Mouse (Mus musculus): Measurements from ENCODE around the gene Brsk2.
"Not testable (repeated sequence)": the region's sequence is repeated elsewhere in the genome, so short reads cannot be mapped to it uniquely, and the experiment has no call there.

Brsk2 gene

DNA sequence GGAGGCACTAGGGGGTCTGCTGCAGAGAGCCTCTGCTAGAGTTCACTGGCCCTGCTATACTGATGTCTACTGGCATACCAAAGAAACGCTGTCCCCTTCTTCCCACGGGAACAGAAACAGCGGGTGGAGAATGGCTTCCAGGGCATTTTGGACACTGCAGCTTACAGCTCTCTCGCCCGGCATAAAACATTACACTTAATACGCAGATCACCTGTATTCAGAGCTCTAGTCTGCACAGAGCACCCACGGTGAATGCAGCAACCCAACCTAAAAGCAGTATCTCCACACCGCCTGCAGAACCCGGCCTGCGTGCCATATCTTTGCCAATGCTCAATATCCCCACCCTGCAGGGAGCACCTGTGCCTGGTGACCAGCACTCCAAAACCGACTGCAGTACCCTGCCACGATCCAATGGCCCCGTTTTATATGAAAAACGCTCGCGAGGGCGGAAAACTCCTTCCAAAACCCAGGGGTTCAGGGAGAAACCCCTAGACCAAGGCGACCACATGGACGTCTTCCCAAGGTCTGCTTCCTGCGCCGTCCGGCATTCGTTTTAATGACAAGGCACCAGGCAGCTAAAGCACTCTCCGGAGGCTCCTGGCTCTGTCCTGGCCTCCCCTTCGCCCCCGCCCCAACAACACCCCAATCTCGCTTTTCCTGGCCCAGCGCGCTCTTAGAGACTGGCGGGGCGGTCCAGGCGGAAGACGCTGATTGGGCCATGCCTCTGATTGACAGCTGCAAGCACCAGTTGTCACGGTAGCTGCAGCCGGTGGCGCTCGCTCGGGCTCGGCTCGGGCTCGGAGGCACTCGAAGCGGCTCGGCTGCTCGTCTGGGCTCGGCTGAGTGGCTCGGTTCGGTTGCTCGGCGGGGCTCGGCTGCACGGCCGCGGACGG lies at the start of gene Brsk2:
Brsk2 (plus strand) TSS at position 846 of the 893 bp plus-strand sequence.
- DNase-seq (ENCODE audit: low read depth, low spot score) = peak; percentile 99

DNA sequence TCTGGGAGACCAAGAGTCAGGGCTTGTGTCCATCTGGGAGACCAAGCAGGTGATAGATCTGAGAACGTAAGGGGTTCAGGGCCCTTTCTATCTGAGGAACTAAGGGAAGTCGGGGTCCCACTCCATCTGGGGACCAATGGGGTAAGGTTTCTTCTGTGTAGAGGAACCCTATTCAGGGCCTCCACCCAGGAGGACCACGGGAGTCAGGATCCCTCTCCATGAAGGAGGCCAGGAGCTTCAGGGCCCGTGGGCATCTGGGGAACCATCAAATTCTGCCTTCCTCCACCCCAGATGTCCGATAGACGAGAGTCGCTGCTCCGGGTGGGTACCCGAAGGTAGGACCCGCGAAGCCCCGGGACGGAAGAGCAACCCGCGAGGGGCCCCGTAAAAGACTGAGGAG lies 47.7 kb upstream of the Brsk2 start:
- no peak for DNase-seq (ENCODE audit: low read depth, low spot score)

GRCm38 (mm10) chr7:141902269-141902729 lies 47.3 kb upstream of the Brsk2 start:
- peak; percentile 99 for DNase-seq (ENCODE audit: low read depth, low spot score)

GRCm38 (mm10) chr7:141902791-141903190 lies 46.8 kb upstream of the Brsk2 start:
- peak; percentile 83 for DNase-seq (ENCODE audit: low read depth, low spot score)

GRCm38 (mm10) chr7:141908591-141908990 lies 41.0 kb upstream of the Brsk2 start:
- DNase-seq (ENCODE audit: low read depth, low spot score) = peak; percentile 68

- DNase-seq (ENCODE audit: low read depth, low spot score) = no peak
These were observed 38.2 kb upstream of the Brsk2 start for GRCm38 (mm10) chr7:141911305-141911704.

DNA sequence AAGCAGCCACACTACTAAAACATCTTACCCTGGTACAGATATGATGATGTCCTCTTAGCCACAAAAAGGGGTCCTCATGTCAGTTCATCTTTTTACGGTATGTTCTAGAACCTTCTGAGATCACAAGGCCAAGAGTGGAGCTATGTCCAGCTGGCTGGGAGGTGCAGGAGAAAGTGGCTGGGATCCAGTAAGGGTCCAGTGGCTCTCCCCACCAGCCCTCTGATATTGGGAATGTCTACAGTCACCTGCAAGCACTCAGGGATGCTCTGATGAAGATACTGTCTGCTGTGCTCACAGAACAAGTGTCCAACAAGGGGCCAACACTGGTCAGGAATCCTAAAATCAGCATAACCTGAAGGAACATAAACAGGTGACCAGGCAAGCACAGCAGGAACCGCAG lies 31.1 kb upstream of the Brsk2 start, which contains the start of gene Tollip:
Tollip (minus strand) TSS at position 101 of the 400 bp plus-strand sequence.
- DNase-seq (ENCODE audit: low read depth, low spot score) = no peak

GRCm38 (mm10) chr7:141924121-141924520 lies 25.4 kb upstream of the Brsk2 start:
- DNase-seq (ENCODE audit: low read depth, low spot score) = not testable (repeated sequence)

DNA sequence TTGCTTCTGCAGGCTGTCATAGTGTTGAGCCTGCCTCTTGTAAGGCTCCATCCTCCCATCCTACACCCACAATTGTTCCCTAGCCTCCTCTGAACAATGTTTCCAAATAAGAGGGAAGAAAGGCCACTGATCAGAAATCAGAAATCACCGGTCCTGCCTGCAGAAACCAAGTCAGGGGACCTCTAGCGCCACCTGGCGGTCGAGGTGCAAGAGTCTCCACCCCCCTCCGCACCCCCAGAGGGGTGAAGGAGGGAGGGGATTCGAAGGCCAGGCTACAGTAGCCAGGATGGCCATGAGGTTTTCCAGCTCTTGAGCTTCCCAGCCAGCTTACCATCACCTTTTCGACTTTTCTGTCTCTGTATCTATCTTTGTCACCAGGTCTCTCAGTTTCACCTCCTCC lies 24.6 kb upstream of the Brsk2 start:
- DNase-seq (ENCODE audit: low read depth, low spot score) = peak; percentile 86

GRCm38 (mm10) chr7:141928642-141929041 lies 20.9 kb upstream of the Brsk2 start:
- peak; percentile 88 for DNase-seq (ENCODE audit: low read depth, low spot score)

DNA sequence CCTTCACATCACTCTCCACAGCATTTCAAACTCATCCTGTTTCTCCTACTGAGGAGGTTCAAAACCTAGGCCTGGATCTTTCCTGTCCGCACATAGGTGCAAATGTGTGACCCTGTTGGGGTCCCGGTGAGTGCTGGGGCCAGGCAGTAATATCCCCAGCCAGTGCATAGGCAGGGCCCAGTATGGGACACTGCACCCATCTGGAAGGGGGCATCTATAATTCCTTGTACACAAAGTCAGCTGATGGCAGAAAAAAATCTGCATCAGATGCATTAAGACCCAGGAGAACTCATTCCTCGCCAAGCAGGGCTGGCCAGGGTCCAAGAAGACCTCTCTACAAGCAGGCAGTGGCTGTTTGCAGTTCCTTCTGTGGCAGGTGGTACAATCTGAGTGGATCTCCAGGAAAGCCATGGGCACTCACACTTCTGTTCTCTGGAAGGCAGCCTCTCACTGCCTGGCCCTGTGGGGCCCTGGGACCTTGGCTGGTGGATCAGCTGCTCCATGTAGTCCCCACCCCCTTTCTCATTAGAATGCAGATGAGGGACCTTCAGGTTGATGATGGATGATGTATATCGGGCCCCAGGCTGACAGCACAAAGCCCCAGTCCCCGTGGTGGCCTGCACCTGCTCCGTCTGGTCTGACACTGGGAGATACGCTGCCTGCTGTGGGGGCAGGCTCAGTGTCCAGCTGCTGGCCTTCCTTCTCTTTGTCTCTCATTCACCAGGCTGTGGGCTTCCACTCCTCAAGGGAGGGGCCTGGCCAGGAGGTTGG lies 15.2 kb upstream of the Brsk2 start:
- no peak for DNase-seq (ENCODE audit: low read depth, low spot score)

GRCm38 (mm10) chr7:141934951-141935350 lies 14.6 kb upstream of the Brsk2 start:
- DNase-seq (ENCODE audit: low read depth, low spot score) = peak; percentile 43

GRCm38 (mm10) chr7:141943444-141943843 lies 6.1 kb upstream of the Brsk2 start:
- no peak for DNase-seq (ENCODE audit: low read depth, low spot score)

DNA sequence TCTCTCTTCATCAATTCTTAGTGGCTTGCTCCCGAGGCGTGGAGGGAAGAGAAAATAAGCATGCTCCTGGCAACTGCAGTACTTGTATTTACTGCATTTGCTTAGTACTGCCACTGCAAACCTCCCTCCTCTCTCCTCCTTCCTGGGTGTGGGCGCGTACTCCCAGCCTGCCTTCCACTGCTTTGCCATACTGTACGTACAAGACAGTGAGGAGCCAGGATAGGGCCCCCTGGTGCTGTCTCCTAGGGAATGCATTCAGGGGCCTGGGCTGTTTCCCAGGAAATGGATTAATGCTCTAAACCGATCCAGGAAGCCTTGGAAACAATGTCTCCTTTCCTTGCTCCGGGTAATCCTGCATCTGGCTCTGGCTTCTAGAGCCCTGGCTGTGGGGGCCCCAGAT lies 3.6 kb upstream of the Brsk2 start:
- DNase-seq (ENCODE audit: low read depth, low spot score) = peak; percentile 88

DNA sequence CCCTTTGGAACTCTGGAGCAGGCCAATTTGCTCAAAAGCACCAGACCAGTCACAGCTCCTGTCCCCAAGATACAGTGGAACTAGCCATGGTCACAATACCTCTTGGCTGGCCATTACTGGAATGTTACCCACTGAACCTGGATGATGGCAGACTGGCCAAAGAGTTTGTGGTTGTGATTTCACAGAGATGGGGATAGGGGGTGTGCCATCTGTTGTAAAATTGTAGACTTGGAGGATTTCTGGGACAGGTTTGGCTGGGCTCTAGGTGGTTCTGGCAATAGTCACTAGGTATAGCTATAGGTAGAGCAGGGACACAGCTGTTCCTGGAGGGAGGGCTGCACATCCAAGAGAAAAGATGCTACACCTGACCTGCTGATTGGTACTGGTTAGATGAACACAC lies 2.0 kb upstream of the Brsk2 start:
- DNase-seq (ENCODE audit: low read depth, low spot score) = no peak

GRCm38 (mm10) chr7:141948045-141948444 lies 1.5 kb upstream of the Brsk2 start:
- peak; percentile 42 for DNase-seq (ENCODE audit: low read depth, low spot score)

DNA sequence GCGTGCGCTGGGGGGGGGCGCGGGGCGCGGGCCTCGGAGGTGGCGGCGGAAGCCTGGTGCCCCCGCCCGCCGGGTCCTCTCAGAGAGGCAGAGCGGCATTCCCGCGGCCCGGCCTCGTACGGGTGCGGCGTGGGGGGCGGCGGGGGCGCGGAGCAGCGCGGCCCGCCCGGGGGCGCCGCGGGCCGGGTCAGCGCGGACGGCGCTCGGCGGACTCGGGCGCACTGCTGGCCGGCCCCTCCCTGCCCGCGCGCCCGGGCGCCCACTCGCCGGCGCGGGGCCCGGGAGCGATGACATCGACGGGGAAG lies 200 bp downstream of the Brsk2 start:
- no peak for DNase-seq (ENCODE audit: low read depth, low spot score)

DNA sequence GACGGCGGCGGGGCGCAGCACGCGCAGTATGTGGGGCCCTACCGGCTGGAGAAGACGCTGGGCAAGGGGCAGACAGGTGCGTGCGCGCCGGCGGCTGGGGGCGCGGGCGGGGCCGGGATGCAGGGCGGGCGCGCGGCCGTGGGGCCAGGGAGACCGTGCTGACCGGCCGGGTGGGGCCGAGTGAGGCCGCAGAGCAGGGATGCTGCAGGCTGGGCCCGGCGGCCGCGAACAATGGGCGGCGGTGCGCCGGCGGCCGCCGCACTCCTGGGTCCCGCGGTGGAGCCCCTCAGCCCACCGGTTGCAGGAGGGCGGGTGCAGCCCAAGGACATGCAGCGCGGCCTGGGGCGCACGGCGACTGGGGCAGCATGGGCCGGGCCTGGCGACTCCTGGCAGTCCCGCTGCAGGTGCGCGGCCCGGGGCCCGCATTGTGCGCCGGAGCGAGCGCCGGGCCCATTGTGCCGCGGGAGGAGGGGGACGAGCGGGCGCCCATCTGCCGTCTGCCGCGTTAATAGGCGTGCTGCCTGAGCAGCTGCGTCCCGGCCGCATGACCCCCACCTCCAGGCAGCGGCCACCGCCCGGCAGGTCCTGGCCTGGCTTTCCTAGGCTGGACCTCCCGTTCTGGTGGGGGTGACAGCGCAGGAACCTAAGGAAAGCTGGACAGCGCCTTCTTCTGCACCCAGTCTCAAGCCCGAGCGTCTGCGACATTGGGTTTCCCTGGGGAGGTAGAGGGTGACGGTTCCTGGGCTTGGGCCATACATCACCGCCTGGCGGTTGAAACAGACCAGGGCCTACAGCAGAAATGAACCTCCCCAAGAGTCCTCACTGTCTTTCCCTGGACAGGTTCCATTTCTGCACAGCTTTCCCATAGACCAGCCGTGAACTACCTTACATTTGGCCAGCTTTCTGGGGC lies 808 bp downstream of the Brsk2 start:
- peak; percentile 76 for DNase-seq (ENCODE audit: low read depth, low spot score)

GRCm38 (mm10) chr7:141951821-141952220 lies 2.3 kb downstream of the Brsk2 start:
- no peak for DNase-seq (ENCODE audit: low read depth, low spot score)

DNA sequence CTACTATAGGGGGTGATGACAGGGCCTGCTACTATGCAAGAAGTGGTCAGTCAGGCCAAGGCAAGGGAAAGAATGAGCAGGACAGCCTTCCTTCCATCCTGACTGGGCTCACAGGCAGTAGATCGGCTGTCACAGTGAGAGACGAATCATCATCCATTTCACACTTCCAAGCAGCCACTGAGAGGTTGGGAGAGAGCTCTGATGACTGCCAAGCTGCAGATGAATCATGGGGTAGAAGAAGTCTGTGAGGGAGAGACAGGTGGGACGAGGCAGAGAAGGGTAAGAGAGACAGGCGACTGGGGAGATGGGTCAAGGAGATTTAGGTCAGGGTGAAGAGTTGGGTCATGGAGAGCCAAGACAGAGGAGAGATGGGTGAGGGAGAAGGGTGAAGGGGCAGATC lies 3.4 kb downstream of the Brsk2 start:
- DNase-seq (ENCODE audit: low read depth, low spot score) = peak; percentile 89

- DNase-seq (ENCODE audit: low read depth, low spot score) = peak; percentile 61
These were observed 4.1 kb downstream of the Brsk2 start for GRCm38 (mm10) chr7:141953616-141954015.

All from brain, adult 2 months (tissue).